Mouse (Mus musculus) Patski (cell line): ENCODE measurements around the gene Usp30. TPM values are rescaled to one million over a fixed set of nuclear protein-coding genes. Genes with fewer than 3 reads are reported as not detected.

ENCODE experiments used
- ATAC-seq: fragments of 100-300 bp; one replicate; pipeline ENCODE4 v1.8.0; 2021
- CTCF ChIA-PET: fragments of 350-600 bp; sonication (Branson Sonifier 250); formaldehyde crosslinking; loops from one replicate; lab custom pipeline; 2022; ENCODE audit warnings: inconsistent platforms; lab: Charles Lee
- POLR2A ChIA-PET: fragments of 350-600 bp; sonication (Branson Sonifier 250); formaldehyde crosslinking; loops from one replicate; lab custom pipeline; 2022; ENCODE audit warnings: antibody characterized with exemption, inconsistent platforms; lab: Charles Lee
- DNase-seq: peaks from one replicate; pipeline ENCODE4 v3.0.0-alpha.2; 2011; ENCODE audit warnings: low read depth, low spot score
- H3K27me3 ChIP-seq: fragments of 371-371 bp; one replicate; pipeline ENCODE4 v1.5.1; 2021
- CTCF ChIP-seq: fragments of 100-300 bp; IDR thresholded peaks from one replicate; pipeline ENCODE4 v1.5.1; 2021
- in situ Hi-C: fragments of 300-500 bp; cut with MboI; formaldehyde crosslinking; loops from 3 replicates; pipeline ENCODE4 v1.11.1; 2018; ENCODE audit warnings: low pct_unique_long_range_greater_than_20kb, mixed read lengths
- polyA plus RNA-seq: library from polyadenylated mRNA; unstranded; gene quantifications from one replicate; pipeline ENCODE4 v1.2.3, GENCODE M21; 2021

Usp30 gene
- polyA plus RNA-seq, 1 experiment from 2014 or later: 36.2 TPM

DNA sequence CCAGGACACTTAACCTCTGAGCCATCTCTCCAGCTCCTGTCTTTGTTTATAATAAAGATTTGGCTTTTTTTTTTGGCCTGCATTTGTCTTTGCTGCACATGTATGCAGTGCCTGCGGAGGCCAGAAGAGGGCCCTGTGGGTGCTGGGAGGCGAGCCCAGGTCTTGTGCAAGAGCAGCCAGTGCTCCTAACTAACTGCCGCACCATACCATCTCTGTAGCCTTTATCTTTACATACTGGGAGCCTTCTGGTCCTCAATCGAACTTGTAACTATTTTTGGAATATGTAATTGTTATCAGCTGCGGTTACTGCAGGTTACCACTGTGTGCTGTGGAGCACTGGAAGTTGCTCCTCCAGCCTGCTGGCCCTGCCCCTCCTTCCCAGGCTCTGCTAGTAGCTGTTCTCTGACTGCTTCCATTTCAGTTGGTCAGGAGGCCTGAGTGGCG lies 68.9 kb downstream of the Usp30 start:
- ATAC-seq (no peak), DNase-seq (no peak)
- ChIA-PET POLR2A (no interaction called here), CTCF (interaction anchor here (0.7 to 1.4 kb wide), 3 partner anchors 9 to 88 kb away, joined by 3 to 4 read pairs (median 3); no protein-coding TSS in a partner anchor)
- in situ Hi-C loops: no loop called here
- H3K27me3 ChIP-seq: no peaks in the 10 kb centered on the region
- no peak for TF ChIP-seq CTCF

DNA sequence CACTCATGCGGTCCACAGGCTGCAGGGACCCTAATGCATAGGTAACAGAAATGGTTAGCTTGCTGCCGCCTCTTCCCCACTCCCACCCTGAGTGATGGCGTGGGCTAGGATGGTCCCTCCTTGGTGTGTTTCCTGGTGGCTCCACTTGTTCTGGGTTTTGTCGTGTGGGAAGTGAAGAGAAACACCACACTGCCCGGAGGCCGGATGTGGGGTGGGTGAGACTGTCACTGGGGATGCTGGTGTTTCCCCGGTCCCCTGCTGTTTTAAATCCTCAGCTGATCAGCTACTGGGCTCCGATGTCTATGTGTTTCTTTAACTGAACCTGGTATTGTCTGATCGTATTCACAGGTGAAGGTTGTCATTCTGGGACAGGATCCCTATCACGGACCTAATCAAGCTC lies 70.3 kb downstream of the Usp30 start:
- DNase-seq: no peak
- ChIA-PET POLR2A (no interaction called here), CTCF (interaction anchor here (1.1 kb wide), 1 partner anchor 27 kb away, joined by 3 read pairs; no protein-coding TSS in a partner anchor)
- H3K27me3 ChIP-seq: no peaks in the 10 kb centered on the region
- TF ChIP-seq CTCF: no peak
- in situ Hi-C loops: no loop called here
- no peak for ATAC-seq

DNA sequence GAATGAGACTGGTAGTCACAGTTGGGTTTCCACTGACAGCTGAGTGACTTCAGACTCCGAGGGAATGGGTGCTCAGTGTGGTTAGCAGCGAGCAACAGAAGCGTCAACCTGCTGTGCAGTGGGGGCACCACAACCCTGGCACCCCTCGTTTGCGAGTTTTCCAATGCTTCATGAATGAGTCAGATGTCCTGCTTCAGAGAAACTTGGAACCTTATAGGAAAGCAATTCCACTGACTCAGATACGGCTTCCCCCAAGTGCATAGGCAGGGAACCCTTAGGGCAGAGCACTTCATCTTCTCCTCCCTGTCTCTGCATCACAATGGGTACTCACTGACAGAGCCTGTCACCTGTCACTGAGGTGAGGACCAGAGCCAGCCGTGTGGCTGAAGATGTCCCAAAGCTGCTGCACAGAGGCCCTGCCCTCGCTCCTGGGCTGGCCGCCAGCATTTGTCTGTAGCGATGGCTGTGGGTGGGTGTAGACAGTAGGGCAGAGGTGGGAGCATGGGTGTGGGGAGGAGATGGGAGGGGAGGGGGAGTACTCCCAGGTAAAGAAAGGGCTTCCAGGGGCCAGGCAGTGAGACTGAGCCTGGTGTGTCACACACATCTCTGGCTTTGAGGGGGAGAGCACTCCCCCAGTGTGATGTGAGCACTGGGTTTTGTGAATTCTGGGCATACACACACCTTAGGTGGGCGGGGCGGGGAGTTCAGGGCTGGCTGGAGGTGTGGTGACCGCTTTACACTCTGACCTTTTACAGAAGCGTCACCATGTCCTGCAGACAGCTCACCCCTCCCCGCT lies 72.4 kb downstream of the Usp30 start:
- H3K27me3 ChIP-seq: no peaks in the 10 kb centered on the region
- no peak for TF ChIP-seq CTCF
- in situ Hi-C loops: no loop called here
- ChIA-PET CTCF (interaction anchor here (0.8 kb wide), 1 partner anchor 91 kb away, joined by 3 read pairs; no protein-coding TSS in a partner anchor), POLR2A (no interaction called here)
- DNase-seq: no peak
- no peak for ATAC-seq

DNA sequence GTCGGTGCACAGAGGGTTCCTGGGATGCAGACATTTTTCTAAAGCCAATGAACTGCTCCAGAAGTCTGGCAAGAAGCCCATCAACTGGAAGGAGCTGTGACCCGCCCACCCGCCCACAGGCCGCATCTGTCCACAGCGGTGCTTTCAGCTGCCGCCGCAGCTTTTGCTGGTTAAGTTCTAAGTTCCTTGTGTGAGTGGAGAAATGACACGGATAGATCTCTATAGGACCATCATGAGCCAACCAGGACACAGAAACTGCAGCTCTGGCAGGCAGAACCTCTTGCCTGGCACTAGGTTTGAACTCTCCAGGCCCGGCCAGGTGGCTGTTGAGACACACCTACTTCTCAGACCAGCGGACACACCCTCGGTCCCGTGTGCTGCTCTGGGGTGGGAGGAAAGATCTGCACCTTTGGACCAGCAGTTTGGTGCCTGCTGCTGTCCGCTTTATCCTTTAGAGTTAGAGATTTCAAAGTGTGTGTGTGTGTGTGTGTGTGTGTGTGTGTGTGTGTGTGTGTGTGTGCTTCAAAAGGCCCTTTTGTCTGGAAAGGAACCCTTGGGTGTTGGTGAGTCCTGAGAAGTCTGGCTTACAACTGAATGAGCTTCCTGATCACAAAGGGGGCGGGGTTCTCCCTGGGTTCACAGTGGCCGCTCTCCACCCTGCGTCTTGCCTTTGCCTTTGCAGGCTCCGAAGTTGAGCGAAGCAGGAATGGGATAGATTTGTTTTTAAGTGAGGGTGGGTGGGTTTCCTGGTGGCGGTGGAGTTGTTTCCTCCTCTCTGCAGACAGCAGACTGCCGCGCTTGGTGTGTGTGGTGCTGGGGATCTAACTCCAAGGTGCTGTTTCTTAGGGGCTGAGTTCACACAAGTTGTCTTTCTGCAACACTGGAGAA lies 73.3 kb downstream of the Usp30 start:
- DNase-seq: no peak
- ChIA-PET CTCF (interaction anchor here (0.8 kb wide), 1 partner anchor 92 kb away, joined by 3 read pairs; no protein-coding TSS in a partner anchor), POLR2A (no interaction called here)
- TF ChIP-seq CTCF: no peak
- in situ Hi-C loops: no loop called here
- ATAC-seq: no peak
- H3K27me3 ChIP-seq: no peaks in the 10 kb centered on the region

DNA sequence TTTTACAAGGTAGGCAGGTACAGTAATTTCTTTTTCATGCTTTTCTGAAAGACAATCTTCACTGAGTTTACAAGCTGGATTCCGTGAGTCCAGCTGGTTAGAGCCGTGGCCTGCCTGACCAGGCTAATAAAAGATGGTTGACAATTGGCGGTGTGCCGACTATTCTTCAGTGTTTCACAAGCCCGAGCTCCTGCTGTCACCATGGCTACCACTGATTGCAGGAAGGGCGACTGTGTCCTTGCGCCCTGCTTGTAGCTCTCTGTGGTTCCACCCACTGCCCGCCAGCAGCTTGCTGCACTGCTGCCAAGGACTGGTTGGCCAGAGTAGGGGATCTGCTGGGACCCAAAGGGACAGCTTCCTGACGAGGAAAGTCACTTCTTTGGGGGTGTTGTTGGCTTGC lies 73.9 kb downstream of the Usp30 start:
- DNase-seq: no peak
- ChIA-PET POLR2A (interaction anchor here (0.9 to 2.1 kb wide), 2 partner anchors 8 to 12 kb away, joined by 3 to 7 read pairs; partner anchors contain the start of gene Ung), CTCF (no interaction called here)
- TF ChIP-seq CTCF: no peak
- ATAC-seq: no peak
- in situ Hi-C loops: no loop called here
- H3K27me3 ChIP-seq: no peaks in the 10 kb centered on the region

DNA sequence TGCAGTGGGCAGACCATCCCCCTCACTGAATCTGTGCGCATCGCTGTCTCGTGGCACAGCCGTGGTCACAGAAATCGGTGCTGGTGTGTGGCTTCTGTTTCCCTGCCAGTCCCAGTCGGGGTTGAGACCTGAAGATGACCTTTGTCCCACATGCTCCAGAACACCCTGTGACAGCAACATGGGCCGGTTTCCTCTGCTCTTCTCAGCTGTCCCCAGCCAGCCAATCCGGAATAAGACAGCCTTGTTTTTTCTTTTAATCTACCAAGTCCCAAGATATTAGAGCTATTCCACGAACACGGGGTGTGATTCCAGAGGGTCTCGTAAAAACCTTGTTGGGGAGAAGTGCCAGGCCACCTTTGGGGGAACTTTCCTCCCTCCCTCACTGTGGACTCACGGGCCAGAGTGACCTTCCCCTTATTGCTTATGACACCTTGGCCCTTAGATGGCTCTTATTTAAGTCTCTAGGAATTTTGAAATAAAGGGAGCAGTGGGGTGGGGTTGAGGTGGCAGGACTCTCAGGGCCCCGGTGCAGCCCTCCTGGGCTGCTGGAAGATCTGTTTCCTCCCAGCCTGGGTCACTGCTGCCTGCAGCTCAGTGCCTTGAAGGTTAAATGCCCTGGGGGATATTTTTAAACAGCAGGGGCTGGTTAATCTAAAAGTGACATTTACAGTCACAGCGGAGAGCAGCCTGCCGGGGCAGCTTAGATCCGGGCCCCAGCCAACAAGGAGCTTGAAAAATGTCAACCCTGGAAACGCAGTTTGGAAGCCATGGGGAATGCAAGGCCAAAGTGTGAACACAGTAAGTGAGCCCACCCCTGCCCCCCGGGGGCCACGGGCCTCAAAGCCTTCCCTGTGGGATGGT lies 81.0 kb downstream of the Usp30 start, which contains the start of gene Acacb:
Acacb (plus strand) TSS at position 508 of the 861 bp plus-strand sequence.
- no peak for DNase-seq
- ChIA-PET POLR2A (no interaction called here), CTCF (interaction anchor here (0.8 to 1.5 kb wide), 4 partner anchors 9 to 16 kb away, joined by 3 read pairs; no protein-coding TSS in a partner anchor)
- no peak for TF ChIP-seq CTCF
- H3K27me3 ChIP-seq: no peaks in the 10 kb centered on the region
- in situ Hi-C loops: no loop called here
- ATAC-seq: no peak

DNA sequence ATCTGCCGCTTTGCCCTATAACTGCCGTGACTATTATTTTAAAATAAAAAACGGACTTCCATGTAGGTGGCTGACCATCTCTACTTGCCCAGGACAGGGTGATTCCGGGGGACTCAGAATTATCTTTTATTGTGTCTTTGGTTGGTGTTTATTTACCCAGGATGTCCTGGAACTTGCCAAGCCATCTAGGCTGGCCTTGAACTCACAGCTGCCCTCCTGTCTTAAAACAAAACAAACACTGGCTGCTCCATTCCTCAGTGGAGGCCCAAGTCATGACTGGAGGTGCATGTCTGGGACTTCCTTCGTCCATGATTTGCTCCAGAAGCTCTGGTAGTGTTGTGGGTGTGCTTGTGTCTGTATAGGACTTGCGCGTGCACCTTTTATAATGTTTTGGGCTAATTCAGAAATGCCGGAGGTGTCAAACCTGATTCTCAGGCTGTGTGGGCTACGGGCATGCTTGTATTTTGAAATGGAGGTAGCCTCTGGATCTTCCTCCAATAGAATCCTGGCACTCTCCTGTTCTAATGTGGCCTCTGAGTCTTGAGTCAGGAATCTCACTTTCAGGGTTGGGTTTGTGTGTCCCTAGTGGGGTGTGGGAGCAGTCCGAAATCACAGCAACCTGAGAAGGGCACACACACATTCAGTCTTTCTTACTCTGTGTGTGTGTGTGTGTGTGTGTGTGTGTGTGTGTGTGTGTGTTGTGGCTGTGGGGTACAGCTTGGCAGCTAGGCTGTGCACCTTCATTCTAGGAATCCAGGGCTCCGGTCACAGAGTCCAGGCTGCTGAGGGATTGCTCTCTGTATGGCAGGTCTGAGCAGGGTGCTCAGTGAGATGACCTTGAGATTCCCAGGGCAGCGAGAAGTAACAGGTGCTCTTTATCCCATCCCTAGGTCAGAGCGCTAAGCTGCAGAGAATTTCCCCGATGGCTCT lies 82.0 kb downstream of the Usp30 start:
- no peaks in the 10 kb centered on the region for H3K27me3 ChIP-seq
- in situ Hi-C loops: no loop called here
- ChIA-PET CTCF (interaction anchor here (1.1 kb wide), 1 partner anchor 13 kb away, joined by 3 read pairs; no protein-coding TSS in a partner anchor), POLR2A (no interaction called here)
- DNase-seq (no peak), ATAC-seq (no peak)
- no peak for TF ChIP-seq CTCF

DNA sequence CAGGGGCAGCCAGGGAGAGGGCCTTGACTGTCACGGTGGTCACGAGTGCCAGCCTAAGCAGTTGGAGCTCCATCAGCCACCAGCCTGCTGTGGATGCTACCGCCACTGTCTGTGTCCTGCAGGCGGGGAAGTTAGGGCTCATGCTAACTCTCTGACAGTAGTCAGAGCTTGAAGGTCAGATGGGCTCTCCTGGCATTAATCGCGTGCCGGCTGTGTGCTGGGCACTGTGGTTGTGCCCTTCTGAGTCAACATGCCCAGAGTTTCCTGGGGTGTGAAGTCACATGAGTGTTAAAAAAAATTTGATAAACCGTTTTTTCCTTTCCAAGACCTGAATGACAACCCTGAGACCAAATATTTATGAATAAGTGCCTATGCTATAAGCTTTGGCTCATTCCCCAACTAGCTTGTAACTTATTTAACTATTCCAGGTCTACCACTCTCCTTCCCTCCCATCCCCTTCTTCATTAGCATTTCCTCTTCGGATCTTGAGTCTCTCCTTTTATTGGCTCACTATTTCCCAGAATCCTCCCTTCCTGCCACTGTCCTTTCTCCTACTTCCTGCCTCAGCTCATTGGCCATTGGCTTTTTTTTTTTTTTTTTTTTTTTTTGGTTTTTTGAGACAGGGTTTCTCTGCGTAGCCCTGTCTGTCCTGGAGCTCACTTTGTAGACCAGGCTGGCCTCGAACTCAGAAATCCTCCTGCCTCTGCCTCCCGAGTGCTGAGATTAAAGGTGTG lies 87.3 kb downstream of the Usp30 start:
- ChIA-PET CTCF (interaction anchor here (1.2 to 1.3 kb wide), 2 partner anchors 11 to 105 kb away, joined by 5 read pairs; no protein-coding TSS in a partner anchor), POLR2A (interaction anchor here (0.8 kb wide), 1 partner anchor 25 kb away, joined by 3 read pairs; the partner anchor contains the start of gene Alkbh2)
- ATAC-seq (peak; percentile 35), DNase-seq (no peak)
- in situ Hi-C loops: no loop called here
- no peaks in the 10 kb centered on the region for H3K27me3 ChIP-seq
- TF ChIP-seq CTCF: no peak
